Mouse (Mus musculus): Measurements from ENCODE around the gene Zfyve19.

GRCm38 (mm10) chr2:119172446-119172845 is 36.0 kb upstream of the Zfyve19 start:
- TF ChIP-seq MAFK (IDR thresholded peaks at IDR 0.05; ENCODE audit: borderline replicate concordance, low read depth, low read length) (no peak), CTCF (IDR thresholded peaks at IDR 0.05 in 2 of 3, conservative IDR thresholded peaks at IDR 0.05 in 1 of 3; ENCODE audit: control insufficient read depth in 1 of 3, insufficient read depth in 1 of 3, low read depth in 2 of 3, low read length in 3 of 3, poor library complexity in 1 of 3, severe bottlenecking in 1 of 3) (no peak), E2F4 (IDR thresholded peaks at IDR 0.05; ENCODE audit: borderline replicate concordance, low read depth, low read length) (no peak), MAX (IDR thresholded peaks at IDR 0.05; ENCODE audit: low read length) (no peak), EP300 (IDR thresholded peaks at IDR 0.05; ENCODE audit: low read depth in 1 of 2, low read length in 2 of 2) (no peak; a peak in 1 of 4 replicates), JUND (IDR thresholded peaks at IDR 0.05; ENCODE audit: low read depth, low read length) (no peak), POLR2A (IDR thresholded peaks at IDR 0.05; ENCODE audit: control insufficient read depth in 1 of 2, insufficient read depth in 1 of 2, low read depth in 1 of 2, low read length in 2 of 2, poor library complexity in 1 of 2) (no peak), TAL1 (IDR thresholded peaks at IDR 0.05; ENCODE audit: low read length) (no peak), BHLHE40 (IDR thresholded peaks at IDR 0.05; ENCODE audit: borderline replicate concordance, low read depth, low read length) (no peak), GABPA (IDR thresholded peaks at IDR 0.05; ENCODE audit: low read depth, low read length) (no peak), GATA1 (IDR thresholded peaks at IDR 0.05; ENCODE audit: low read depth, low read length) (no peak), MXI1 (IDR thresholded peaks at IDR 0.05; ENCODE audit: low read depth, low read length) (no peak), ZMIZ1 (IDR thresholded peaks at IDR 0.05; ENCODE audit: low read depth, low read length) (no peak), CHD2 (IDR thresholded peaks at IDR 0.05; ENCODE audit: low read length) (no peak)
